Mouse (Mus musculus): ENCODE measurements around the gene Npc1l1.

GRCm38 (mm10) chr11:6166351-6166750 lies 63.6 kb downstream of the Npc1l1 start:
- TF ChIP-seq GATA1 (IDR thresholded peaks at IDR 0.05; ENCODE audit: low read length) (no peak), TAL1 (IDR thresholded peaks at IDR 0.05; ENCODE audit: low read length) (no peak)

Measured in erythroblast, embryonic 14.5 days (primary cell).